Mouse (Mus musculus) cerebellum, postnatal 10 days (tissue): Measurements from ENCODE around the gene Tbca.

Source experiments
- DNase-seq, 2 experiments: peaks; one replicate each; pipeline ENCODE4 v3.0.0; 2021; ENCODE audit warnings: mixed read lengths in 2 of 2

Gene Tbca

GRCm38 (mm10) chr13:94849351-94849750, 60.6 kb downstream of the Tbca start:
- DNase-seq = no peak

- no peak for DNase-seq
Observed at GRCm38 (mm10) chr13:94858016-94858575, 69.4 kb downstream of the Tbca start.

GRCm38 (mm10) chr13:94859256-94859655, 70.5 kb downstream of the Tbca start:
- DNase-seq = no peak

DNA sequence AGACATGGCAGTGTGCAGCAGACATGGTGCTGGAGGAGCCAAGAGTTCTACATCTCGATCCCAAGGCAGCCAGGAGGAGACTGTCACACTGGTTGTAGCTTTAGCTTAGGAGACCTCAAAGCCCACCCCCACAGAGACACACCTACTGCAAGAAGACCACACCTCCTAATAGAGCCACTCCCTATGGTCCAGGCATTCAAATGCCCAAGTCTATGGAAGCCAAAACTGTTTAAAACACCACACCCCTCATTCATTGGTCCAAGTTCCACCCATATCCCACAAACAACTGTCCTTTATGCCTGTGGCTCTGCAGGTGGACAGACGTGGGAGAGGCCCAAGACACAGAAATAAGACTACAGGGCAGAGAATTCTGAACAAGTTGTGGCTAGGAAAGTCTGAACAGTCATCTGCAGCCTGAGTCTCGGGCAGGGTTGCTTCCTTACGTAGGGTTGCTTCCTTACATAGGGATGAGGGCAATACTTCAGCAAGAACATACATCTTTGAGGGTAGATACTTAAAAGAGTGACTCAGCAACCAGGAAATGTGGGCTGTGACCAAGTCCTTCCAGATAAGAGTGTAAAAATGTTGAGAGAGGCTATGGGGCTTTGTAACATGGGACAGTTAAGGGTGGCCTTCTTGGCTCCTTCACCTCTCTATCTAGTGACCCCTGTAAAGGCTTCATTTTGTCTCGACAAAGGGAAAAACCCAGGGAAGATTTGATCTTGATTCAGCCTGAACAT, 74.0 kb downstream of the Tbca start:
- DNase-seq = no peak

DNA sequence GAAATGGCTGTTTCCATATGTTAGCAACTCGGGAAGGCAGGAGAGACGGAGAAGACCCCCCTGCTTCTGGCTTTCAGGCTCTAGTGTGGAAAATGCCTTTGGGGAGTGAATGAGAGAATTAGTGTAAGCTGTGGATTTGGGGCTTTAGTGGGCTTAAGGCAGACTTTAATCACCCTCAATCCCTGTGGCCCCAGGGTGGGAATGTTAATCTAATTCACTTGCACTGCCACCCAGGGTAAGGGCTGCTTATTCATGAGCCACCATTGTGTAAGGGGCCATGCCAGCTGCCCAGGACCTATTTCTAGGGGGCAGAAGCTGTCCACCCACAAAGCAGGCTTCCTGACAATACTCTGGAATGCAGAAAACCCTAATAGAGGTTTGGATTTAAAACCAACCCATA, 78.2 kb downstream of the Tbca start:
- no peak for DNase-seq

DNA sequence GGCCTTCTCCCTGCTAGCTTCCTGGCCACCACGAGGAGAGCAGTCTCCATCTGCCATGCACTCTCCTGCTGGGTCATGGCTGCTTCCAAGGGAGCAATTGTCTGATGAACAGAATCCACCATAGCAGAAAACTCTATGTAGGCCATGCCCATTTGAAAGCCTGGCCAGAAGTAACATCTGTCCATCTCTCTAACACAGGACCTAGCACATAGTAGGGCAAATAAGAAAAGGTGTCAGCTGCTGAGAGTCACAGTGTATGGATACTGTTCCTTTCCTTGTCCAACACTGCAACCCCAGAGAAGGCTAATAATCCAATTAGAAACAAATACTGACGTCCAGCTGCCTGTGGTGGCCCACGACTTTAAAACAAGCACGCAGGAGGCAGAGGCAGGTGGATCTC, 79.1 kb downstream of the Tbca start:
- no peak for DNase-seq

- peak; percentile 75 to 79 for DNase-seq
Observed at GRCm38 (mm10) chr13:94868478-94868950, 79.8 kb downstream of the Tbca start.

DNA sequence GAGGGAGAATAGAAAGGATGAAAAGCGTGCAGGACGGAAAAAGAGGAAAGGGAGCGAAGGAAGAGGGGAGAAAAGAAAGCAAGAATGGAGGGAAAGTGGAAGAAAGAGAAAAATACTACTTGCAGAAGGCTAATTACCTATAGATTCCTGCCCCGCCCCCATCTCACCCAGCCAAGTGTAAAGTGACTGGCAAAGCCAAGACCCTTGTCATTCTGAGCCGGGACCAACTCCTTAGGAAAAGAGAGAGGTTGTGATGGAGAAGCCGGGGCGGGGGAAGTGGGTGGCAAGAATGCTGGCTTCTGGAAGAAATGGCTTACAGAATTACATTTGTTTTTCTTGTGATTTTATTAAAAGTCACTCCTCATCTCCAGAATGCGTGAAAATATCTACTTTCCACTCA, 80.8 kb downstream of the Tbca start:
- DNase-seq = peak in 1 of 2 experiments; percentile 33

DNA sequence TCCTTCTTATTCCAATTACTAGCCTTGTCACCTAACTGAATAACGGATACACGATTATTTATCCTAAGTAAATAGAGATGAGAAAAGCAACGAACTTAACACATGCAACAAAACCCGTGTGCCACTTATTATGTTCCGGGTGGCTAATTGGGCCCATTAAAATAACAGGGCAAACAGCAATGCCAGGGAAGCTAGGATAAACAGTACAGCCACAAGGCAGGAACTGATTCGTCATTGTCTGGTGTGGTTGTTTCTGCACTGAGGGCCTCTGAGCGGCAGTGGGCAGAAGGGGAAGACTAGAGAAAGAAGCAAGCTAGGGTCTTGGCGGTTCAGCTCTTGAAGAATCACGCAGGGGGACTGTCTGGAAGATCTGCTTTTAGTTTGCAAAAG, 81.4 kb downstream of the Tbca start:
- peak in 1 of 2 experiments; percentile 16 for DNase-seq

- peak; percentile 30 to 52 for DNase-seq
Observed at GRCm38 (mm10) chr13:94870461-94871186, 81.9 kb downstream of the Tbca start.

- DNase-seq = peak; percentile 11 to 45
Observed at GRCm38 (mm10) chr13:94871806-94872320, 83.2 kb downstream of the Tbca start.

- peak; percentile 11 to 41 for DNase-seq
Observed at GRCm38 (mm10) chr13:94872439-94872838, 83.7 kb downstream of the Tbca start.

DNA sequence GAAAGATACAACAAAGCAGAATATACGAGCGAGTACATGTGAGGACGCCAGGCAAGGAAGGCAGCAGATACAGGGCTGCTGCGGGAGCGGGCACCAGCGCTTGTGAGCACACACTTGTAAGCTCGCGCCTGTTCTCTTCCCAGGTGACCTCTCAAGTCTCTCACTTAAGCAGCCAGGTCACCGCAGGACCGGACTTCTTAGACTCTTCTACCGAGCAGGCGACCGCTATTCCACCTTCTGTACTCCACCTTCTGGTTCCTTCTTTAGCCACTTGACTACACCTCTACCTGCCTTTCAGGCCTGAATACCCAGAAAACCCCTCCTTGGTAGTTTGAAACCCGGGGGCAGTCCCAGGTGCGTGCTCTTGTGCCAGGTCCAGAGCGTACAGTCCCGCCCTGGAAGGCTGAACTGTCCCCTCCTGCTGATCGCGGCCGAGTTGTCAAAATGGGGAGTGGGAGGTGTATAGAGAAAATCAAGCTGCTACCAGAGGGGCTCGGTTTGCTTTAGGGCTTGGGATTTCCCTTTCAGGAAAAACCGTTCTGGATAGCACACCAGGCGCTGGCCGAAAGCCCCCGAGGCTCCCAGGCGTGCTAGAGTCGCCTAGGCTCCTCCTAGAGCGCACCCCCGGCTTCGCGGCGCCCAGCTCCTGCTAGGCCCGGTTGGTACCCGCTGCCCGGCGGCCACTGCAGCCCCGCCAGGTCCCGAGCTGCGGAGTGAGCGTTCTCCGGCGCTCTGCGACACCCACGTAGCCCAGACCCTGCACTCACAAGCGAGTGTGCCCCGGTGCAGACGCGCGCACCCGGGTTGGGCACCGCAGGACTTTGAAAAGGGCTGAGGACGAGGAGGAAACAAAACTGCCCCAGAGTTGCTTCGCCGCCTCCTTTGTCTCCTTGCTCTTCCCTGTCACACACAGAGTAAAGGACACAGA, 84.7 kb downstream of the Tbca start:
- DNase-seq = peak; percentile 42 to 54

GRCm38 (mm10) chr13:94874039-94874425, 85.3 kb downstream of the Tbca start:
- DNase-seq = no peak

DNA sequence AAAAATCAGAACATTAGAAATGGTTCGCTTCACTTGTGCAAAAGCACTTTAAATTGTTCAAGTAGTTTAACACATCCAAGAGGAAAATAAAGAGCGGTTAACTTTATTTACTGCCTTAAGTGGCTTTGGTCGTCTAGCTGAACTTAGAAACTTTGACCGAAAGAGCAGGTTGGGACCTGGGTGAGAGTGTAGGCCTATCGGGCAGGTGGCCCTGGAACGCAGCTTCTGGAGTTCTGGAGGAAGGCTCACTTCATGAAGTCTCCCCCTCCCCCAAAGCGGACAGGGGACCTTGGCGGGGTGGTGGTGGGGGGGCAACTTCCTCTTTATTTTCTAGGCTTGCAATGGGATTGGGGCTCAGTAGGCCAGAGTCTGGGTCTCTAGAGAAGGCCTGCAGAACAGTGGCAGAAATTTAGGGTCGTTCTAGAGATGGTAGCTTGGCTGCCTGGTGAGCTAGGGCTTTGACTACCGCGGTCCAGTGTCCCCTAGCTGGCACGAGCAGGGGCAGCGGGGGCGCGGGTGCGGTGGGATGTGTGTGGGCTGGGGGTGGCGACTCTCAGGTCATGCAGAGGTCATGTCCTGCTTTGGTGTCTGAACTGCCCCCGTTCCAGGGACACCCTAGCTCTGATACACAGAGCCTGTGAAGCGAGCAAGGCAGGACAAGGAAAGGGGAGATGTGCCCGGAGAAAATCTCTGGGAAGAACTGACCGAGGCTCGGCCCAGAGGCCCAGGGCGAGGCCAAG, 86.1 kb downstream of the Tbca start:
- peak; percentile 37 to 49 for DNase-seq

DNA sequence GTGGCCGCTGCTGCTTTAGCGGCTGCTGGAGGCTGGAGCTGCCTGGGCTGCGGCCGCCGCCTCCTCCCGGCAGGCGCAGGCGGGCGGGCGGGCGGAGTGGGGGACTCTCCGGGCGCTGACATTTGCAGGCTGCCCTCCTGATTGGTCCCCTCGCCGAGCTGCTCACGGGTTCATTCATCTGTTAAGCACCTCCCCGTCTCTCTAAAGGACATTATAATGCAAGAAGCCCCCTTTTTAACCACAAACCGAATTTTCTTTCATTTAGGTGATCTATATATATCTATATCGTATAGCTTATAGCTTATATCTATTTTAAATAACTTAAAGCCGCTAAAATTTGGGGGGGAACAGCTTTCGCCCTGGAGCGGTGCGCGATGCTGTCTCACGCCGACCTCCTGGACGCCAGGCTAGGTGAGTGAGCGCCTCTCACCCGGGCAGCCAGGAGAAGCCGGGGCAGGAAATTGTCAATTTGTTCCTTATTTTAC, 86.7 kb downstream of the Tbca start, which contains the start of gene Otp:
Gene Otp (plus strand): TSS at position 207 of the 485 bp plus-strand sequence.
- DNase-seq = peak; percentile 20 to 33

DNA sequence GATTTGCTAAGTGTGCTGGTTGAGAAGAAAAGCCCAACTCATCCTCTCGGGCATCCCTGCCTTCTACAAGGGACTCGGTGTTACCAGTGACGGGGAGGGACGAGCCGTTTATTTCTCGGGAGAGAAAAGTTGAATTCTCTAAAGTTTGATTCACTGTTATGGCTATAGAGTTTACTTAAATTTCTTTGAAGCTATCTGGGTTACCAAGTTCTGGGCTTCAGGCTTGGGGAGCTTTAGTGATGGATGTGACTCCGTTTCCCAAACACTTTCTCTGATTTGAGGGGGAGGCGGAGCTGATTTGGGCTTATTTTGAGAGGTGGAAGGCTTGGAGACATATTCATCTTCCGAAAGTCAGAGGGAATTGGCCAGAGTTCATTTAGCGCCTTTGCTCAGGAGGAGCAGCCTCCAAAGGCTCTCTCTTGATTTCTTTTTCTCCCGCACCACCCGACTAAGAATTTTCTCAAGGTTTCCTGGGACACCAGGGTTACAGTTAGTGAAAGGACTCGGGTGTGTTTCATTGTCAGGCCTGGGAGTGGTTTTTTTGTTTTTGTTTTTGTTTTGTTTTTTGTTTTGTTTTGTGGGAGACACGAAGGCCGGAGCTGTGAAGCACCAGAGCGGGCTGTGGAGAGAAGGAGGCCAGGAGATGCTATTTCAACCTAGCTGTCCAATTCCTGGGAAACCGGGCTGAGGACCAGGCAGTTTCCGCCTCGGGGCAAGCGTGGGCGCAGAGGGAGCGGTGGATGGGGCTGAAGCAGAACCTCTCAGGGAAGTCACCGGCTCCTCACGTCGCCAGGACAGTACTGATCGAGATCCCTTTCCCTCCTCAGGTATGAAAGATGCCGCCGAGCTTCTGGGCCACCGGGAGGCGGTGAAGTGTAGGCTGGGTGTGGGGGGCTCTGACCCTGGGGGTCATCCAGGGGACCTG, 87.8 kb downstream of the Tbca start:
- DNase-seq = peak; percentile 21 to 59

DNA sequence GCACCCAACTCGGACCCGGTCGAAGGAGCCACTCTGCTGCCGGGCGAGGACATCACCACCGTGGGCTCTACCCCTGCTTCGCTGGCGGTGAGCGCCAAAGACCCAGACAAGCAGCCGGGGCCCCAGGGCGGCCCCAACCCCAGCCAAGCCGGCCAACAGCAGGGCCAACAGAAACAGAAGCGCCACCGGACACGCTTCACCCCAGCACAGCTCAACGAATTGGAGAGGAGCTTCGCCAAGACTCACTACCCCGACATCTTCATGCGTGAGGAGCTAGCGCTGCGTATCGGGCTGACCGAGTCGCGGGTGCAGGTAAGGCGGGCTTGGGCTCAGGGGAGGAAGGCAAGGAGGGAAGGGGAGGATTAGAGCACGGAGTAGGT, 88.5 kb downstream of the Tbca start:
- DNase-seq = peak in 1 of 2 experiments; percentile 45

GRCm38 (mm10) chr13:94877991-94878745, 89.5 kb downstream of the Tbca start:
- peak; percentile 17 to 54 for DNase-seq
